ENCODE assay signal across 16 mouse cellular contexts in the genomic region with DNA sequence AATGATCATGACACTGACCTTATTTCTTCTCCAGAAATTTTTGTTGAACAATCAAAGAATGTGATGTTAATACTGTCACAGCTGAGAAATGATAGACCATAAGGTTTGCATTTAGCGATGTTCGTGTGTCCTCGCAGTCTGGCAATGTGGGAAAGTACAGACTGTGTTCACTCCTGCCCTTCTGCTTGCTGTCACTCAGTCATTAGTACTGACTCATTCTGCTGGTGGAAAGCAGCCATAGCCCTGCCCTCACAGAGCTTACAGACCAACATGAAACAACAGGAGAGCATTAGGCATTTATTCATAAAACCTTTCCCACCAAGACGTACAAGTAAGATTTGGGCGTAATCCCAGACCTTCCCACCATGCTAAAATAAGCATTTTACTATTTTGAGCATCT. TPM values are rescaled to one million over a fixed set of nuclear protein-coding genes. Genes with fewer than 3 reads are reported as not detected.
DNase-seq lines count a peak whose midpoint lies in the region; ATAC-seq lines count a peak whose summit lies in the region.
"Had no signal": no experiment of that assay in that cellular context is flagged by ENCODE, and none has a peak within 500 bp of the region (broad histone marks: within the 10 kb centered on the region; RNA-seq: fewer than 3 reads in every experiment).

No protein-coding gene starts in this region.

- peak; percentile 3 for DNase-seq in embryo, embryonic 10 days (ENCODE audit: low spot score)
- DNase-seq in embryo, embryonic 10.5 days (ENCODE audit: low spot score) = no peak
- peak; percentile 27 to 65 for DNase-seq in layer of hippocampus, adult 18-20 months (ENCODE audit: low spot score in 2 of 2)
- no peak for DNase-seq in layer of hippocampus, adult 9-10 months (ENCODE audit: low spot score)
- peak; percentile 62 for DNase-seq in NIH3T3 (ENCODE audit: low read depth)
- DNase-seq in layer of hippocampus, adult 8-10 months (ENCODE audit: low spot score in 2 of 2) = peak; percentile 39 to 49
- DNase-seq: cerebellum, adult 8-10 months; heart, adult 18-20 months; kidney, adult 8-10 months; liver, postnatal 0 days; lung, postnatal 4 days; midbrain, embryonic 14.5 days had no signal

- 91% methylated on average over 5 of the region's 5 CpGs for WGBS in kidney, embryonic 16.5 days

- no peak overlapping the region for H3K27ac ChIP-seq in kidney, embryonic 16.5 days (ENCODE audit: low read length)
- H3K27ac ChIP-seq: hindbrain, embryonic 15.5 days; limb, embryonic 13.5 days had no signal

- no peaks in the 10 kb centered on the region; the same call in 1 of the 2 replicates for H3K36me3 ChIP-seq in kidney, embryonic 16.5 days (ENCODE audit: insufficient read depth, low read length)
- H3K36me3 ChIP-seq: hindbrain, embryonic 15.5 days; limb, embryonic 13.5 days had no signal

- H3K9me3 ChIP-seq in kidney, embryonic 16.5 days (ENCODE audit: low read length) = no peaks in the 10 kb centered on the region
- H3K9me3 ChIP-seq: hindbrain, embryonic 15.5 days; limb, embryonic 13.5 days had no signal

- H3K4me1 ChIP-seq in kidney, embryonic 16.5 days (ENCODE audit: insufficient read depth, low read length) = peaks cover 3% of the 10 kb centered on the region; the same call in 1 of the 2 replicates

- no peak overlapping the region for H3K9ac ChIP-seq in kidney, embryonic 16.5 days (replicated peaks; ENCODE audit: low read length)
- H3K9ac ChIP-seq: hindbrain, embryonic 15.5 days; limb, embryonic 13.5 days; liver, postnatal 0 days had no signal

- H3K4me2 ChIP-seq in kidney, embryonic 16.5 days (replicated peaks; ENCODE audit: low read depth, low read length) = no peak overlapping the region
- H3K4me2 ChIP-seq: hindbrain, embryonic 15.5 days; limb, embryonic 13.5 days had no signal

- no peaks in the 10 kb centered on the region for H3K27me3 ChIP-seq in kidney, embryonic 16.5 days (ENCODE audit: insufficient read depth, low read length)
- H3K27me3 ChIP-seq: hindbrain, embryonic 15.5 days; limb, embryonic 13.5 days had no signal

- ATAC-seq in inflammation-experienced regulatory T-cells, adult 6 months = no peak
- ATAC-seq in kidney, embryonic 16.5 days (ENCODE audit: low FRiP score, low TSS enrichment) = no peak
- ATAC-seq: liver, postnatal 0 days had no signal

- no peak overlapping the region for H3K4me3 ChIP-seq in kidney, embryonic 16.5 days (ENCODE audit: low read length)
- H3K4me3 ChIP-seq: hindbrain, embryonic 15.5 days; limb, embryonic 13.5 days had no signal

RNA-seq across cellular contexts. Expression of a gene that starts 47.8 kb away (rescaled TPM):
- total RNA-seq in layer of hippocampus, adult 18-20 months (2021) = 10 to 100 TPM; 31.5 to 34.6 TPM
- 10 to 100 TPM; 28.0 to 33.6 (median 31.8) TPM for total RNA-seq in layer of hippocampus, adult 8-10 months (2022)
- polyA plus RNA-seq in inflammation-experienced regulatory T-cells, adult 6 months (2017; shearing (Covaris generic)) = 1 to 10 TPM; 4.5 to 6.7 (median 5.4) TPM
- 4.2 and 5.1 TPM in 2 replicates for polyA plus RNA-seq in kidney, embryonic 16.5 days (2015; fragmentation: Nextera tagmentation; extraction: Ambion mirVana)

Comparison
In these comparisons a context has a peak if more than half of its experiments do, and no peak if none do; other contexts are left out.
1. DNase-seq: peak in embryo, embryonic 10 days (single experiment), layer of hippocampus, adult 18-20 months (2 of 2), NIH3T3 (single experiment) and layer of hippocampus, adult 8-10 months (2 of 2); none in embryo, embryonic 10.5 days (single experiment) and layer of hippocampus, adult 9-10 months (single experiment).